ENCODE assay signal across 20 mouse cellular contexts in genomic region chr10:25280141-25280540, GRCm38 (mm10). TPM values are rescaled to one million over a fixed set of nuclear protein-coding genes. Genes with fewer than 3 reads are reported as not detected.
DNase-seq lines count a peak whose midpoint lies in the region; ATAC-seq and TF ChIP-seq lines count a peak whose summit lies in the region.
"Had no signal": no experiment of that assay in that cellular context is flagged by ENCODE, and none has a peak within 500 bp of the region (broad histone marks: within the 10 kb centered on the region; RNA-seq: fewer than 3 reads in every experiment).

No protein-coding gene starts in this region.

- no peaks in the 10 kb centered on the region for H3K9me3 ChIP-seq in kidney, postnatal 0 days (replicated peaks; ENCODE audit: low read length)
- H3K9me3 ChIP-seq: forebrain, embryonic 12.5 days; heart, embryonic 13.5 days; midbrain, embryonic 10.5 days had no signal

- no peak for DNase-seq in gastrocnemius, adult 2 months
- no peak for DNase-seq in gastrocnemius, postnatal 25 days
- DNase-seq in kidney, postnatal 0 days (ENCODE audit: low spot score), result no peak
- no peak for DNase-seq in kidney, postnatal 36 days
- DNase-seq in lung, postnatal 10 days, result peak; percentile 37
- no peak for DNase-seq in lung, adult 2 months
- DNase-seq in right cerebral cortex, adult 18-20 months, result no peak
- DNase-seq: cerebellum, adult 8-10 months; gastrocnemius, postnatal 14 days; heart, postnatal 4 days; kidney, adult 18-20 months; kidney, postnatal 14 days; layer of hippocampus, adult 9-11 months; thymus, postnatal 36 days had no signal

- no peaks in the 10 kb centered on the region for H3K4me1 ChIP-seq in kidney, postnatal 0 days (replicated peaks; ENCODE audit: insufficient read depth, low read length)
- no peaks in the 10 kb centered on the region for H3K4me1 ChIP-seq in lung, adult 2 months (ENCODE audit: control insufficient read depth, insufficient read depth, low read length)
- H3K4me1 ChIP-seq: forebrain, embryonic 12.5 days had no signal

- no peak overlapping the region for H3K9ac ChIP-seq in kidney, postnatal 0 days (ENCODE audit: low read depth, low read length)
- H3K9ac ChIP-seq: forebrain, embryonic 12.5 days; heart, embryonic 13.5 days had no signal

- H3K27me3 ChIP-seq in kidney, postnatal 0 days (ENCODE audit: insufficient read depth, low read length), result no peaks in the 10 kb centered on the region
- H3K27me3 ChIP-seq: CH12.LX; forebrain, embryonic 12.5 days; heart, embryonic 13.5 days had no signal

- no peak overlapping the region for H3K4me3 ChIP-seq in gastrocnemius, adult 2 months
- H3K4me3 ChIP-seq in kidney, postnatal 0 days (replicated peaks; ENCODE audit: low read depth, low read length), result no peak overlapping the region
- H3K4me3 ChIP-seq in lung, adult 2 months (replicated peaks; ENCODE audit: extremely low read depth, low read depth, low read length), result no peak overlapping the region
- H3K4me3 ChIP-seq: forebrain, embryonic 12.5 days; heart, embryonic 13.5 days; midbrain, embryonic 10.5 days had no signal

- 71% methylated on average over 5 of the region's 5 CpGs for WGBS in kidney, postnatal 0 days
- WGBS in lung, adult 2 months, result 63% methylated on average over 5 of the region's 5 CpGs

- intact Hi-C loops in gastrocnemius, adult 2 months (cut with DNase I), result no loop called here

- no peak for TF ChIP-seq POLR2A in lung, adult 2 months (IDR thresholded peaks at IDR 0.05; ENCODE audit: borderline replicate concordance, extremely low read depth, low read depth, low read length)

- no peak for ATAC-seq in kidney, postnatal 0 days (replicated peaks; ENCODE audit: low FRiP score, low read depth)

- no peaks in the 10 kb centered on the region for H3K36me3 ChIP-seq in kidney, postnatal 0 days (ENCODE audit: insufficient read depth, low read length)
- H3K36me3 ChIP-seq: forebrain, embryonic 12.5 days; midbrain, embryonic 10.5 days had no signal

- TF ChIP-seq CTCF in gastrocnemius, adult 2 months (IDR thresholded peaks at IDR 0.05), result no peak
- TF ChIP-seq CTCF in kidney, postnatal 0 days (IDR thresholded peaks at IDR 0.05; ENCODE audit: low read depth), result no peak
- no peak for TF ChIP-seq CTCF in lung, adult 2 months (IDR thresholded peaks at IDR 0.05; ENCODE audit: insufficient read depth, low read length)

- H3K4me2 ChIP-seq in kidney, postnatal 0 days (ENCODE audit: low read length), result no peak overlapping the region
- H3K4me2 ChIP-seq: forebrain, embryonic 12.5 days; heart, embryonic 13.5 days; liver, embryonic 11.5 days had no signal

- H3K27ac ChIP-seq in gastrocnemius, adult 2 months, result peak overlapping the region; percentile 64
- 0 out of 2 replicates have a peak overlapping the region, but pooled peaks have one; percentile 19 for H3K27ac ChIP-seq in kidney, postnatal 0 days
- H3K27ac ChIP-seq: forebrain, embryonic 12.5 days; heart, embryonic 13.5 days; macrophage; midbrain, embryonic 10.5 days had no signal

RNA-seq across cellular contexts. Expression of gene Akap7, which starts 27.5 kb away (rescaled TPM):
- total RNA-seq in gastrocnemius, adult 2 months (2021), result 10 to 100 TPM; 18.3 to 25.6 TPM
- total RNA-seq in gastrocnemius, postnatal 25 days (2021), result 10 to 100 TPM; 19.7 to 21.5 TPM
- 33.2 and 40.3 TPM in 2 replicates for polyA plus RNA-seq in kidney, postnatal 0 days (2015; fragmentation: Nextera tagmentation; extraction: Ambion mirVana)
- polyA plus RNA-seq in lung, adult 2 months (2012; rRNA removed), result 5.6 and 12.2 TPM in 2 replicates
